Mouse (Mus musculus): ENCODE data around the gene Rabgap1l.
A peak's percentile ranks its signal among the peaks of the same experiment; 100 is the strongest.
"Not testable (repeated sequence)": the region's sequence is repeated elsewhere in the genome, so short reads cannot be mapped to it uniquely, and the experiment has no call there.

Gene Rabgap1l

GRCm38 (mm10) chr1:160692224-160693093 is 100.6 kb downstream of the Rabgap1l start:
- no peak for DNase-seq

GRCm38 (mm10) chr1:160691196-160691590 is 101.8 kb downstream of the Rabgap1l start:
- no peak for DNase-seq

GRCm38 (mm10) chr1:160690516-160691195 is 102.4 kb downstream of the Rabgap1l start:
- DNase-seq, result no peak

- no peak for DNase-seq
These were observed 103.5 kb downstream of the Rabgap1l start for GRCm38 (mm10) chr1:160689511-160689910.

GRCm38 (mm10) chr1:160684251-160684650 is 108.8 kb downstream of the Rabgap1l start:
- DNase-seq, result no peak

GRCm38 (mm10) chr1:160681398-160682050 is 111.5 kb downstream of the Rabgap1l start:
- no peak for DNase-seq

- DNase-seq, result no peak
These were observed 118.2 kb downstream of the Rabgap1l start for GRCm38 (mm10) chr1:160674763-160675162.

GRCm38 (mm10) chr1:160672088-160672814 is 120.8 kb downstream of the Rabgap1l start:
- DNase-seq, result no peak

- no peak for DNase-seq
These were observed 137.1 kb downstream of the Rabgap1l start for GRCm38 (mm10) chr1:160655806-160656470.

- DNase-seq, result no peak
These were observed 141.3 kb downstream of the Rabgap1l start for GRCm38 (mm10) chr1:160651691-160652090.

- no peak for DNase-seq
These were observed 147.6 kb downstream of the Rabgap1l start for GRCm38 (mm10) chr1:160645416-160645815.

GRCm38 (mm10) chr1:160628213-160628932 is 164.6 kb downstream of the Rabgap1l start:
- DNase-seq, result no peak

- DNase-seq, result not testable (repeated sequence)
These were observed 168.5 kb downstream of the Rabgap1l start for GRCm38 (mm10) chr1:160624354-160625120.

GRCm38 (mm10) chr1:160618201-160618600 is 174.8 kb downstream of the Rabgap1l start:
- DNase-seq, result no peak

- DNase-seq, result no peak
These were observed 186.6 kb downstream of the Rabgap1l start for GRCm38 (mm10) chr1:160606425-160606824.

- not testable (repeated sequence) for DNase-seq
These were observed 189.7 kb downstream of the Rabgap1l start for GRCm38 (mm10) chr1:160603312-160603711.

GRCm38 (mm10) chr1:160597369-160597768 is 195.6 kb downstream of the Rabgap1l start:
- no peak for DNase-seq

- peak; percentile 58 to 70 for DNase-seq
These were observed 196.1 kb downstream of the Rabgap1l start for GRCm38 (mm10) chr1:160596948-160597270.

GRCm38 (mm10) chr1:160596252-160596947 is 196.6 kb downstream of the Rabgap1l start:
- DNase-seq, result no peak

- no peak for DNase-seq
These were observed 198.4 kb downstream of the Rabgap1l start for GRCm38 (mm10) chr1:160594576-160594975.
